8 mouse cellular contexts compared by ENCODE assay signal in the genomic region with DNA sequence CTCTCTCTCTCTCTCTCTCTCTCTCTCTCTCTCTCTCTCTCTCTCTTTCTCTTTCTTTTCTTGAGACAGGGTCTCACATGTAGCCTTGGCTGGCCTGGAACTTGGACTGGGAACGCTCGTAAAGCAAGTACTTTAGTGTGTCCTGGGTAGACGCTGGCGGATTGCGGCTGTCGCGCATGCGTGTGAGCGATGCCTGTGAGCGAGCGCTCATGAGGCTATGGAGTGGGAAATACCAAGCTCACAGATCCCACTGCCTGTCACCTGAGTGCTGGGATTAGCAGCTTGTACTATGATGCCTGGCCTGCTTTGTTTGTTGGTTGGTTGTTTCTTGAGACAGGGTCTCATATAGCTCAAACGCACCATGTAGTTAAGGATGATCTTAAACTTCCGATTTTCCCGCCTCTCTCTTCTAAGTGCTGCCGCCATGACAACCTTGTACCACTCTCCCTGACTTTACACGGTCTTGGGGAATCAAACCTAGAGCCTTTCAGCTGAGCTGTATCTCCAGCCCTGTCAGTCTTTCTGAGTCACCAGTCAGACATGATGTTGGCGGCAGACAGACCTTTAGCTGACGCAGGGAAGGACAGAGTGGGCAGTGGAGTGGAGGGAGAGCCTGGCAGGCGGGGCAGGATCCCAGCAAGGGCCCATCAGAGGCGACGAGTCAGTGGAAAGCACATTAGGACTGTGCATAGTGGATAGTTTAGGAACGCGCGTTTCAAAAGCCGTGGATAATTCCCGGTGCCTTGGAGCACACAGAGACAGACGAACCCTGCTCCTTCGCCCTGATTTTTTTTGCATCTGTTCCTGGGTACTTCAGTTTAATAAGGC. TPM values are rescaled to one million over a fixed set of nuclear protein-coding genes. Genes with fewer than 3 reads are reported as not detected.
A peak's percentile ranks its signal among the peaks of the same experiment; 100 is the strongest.
DNase-seq lines count a peak whose midpoint lies in the region; ATAC-seq and TF ChIP-seq lines count a peak whose summit lies in the region.

No protein-coding gene starts in this region.

- intact Hi-C loops in heart, adult 2 months (cut with DNase I), result no loop called here

- H3K9me3 ChIP-seq in heart, embryonic 14.5 days (ENCODE audit: control insufficient read depth, low read length), result no peaks in the 10 kb centered on the region
- no peaks in the 10 kb centered on the region for H3K9me3 ChIP-seq in forebrain, embryonic 10.5 days
- no peaks in the 10 kb centered on the region for H3K9me3 ChIP-seq in liver, embryonic 13.5 days (replicated peaks)

- H3K9ac ChIP-seq in heart, embryonic 14.5 days (ENCODE audit: low read length), result no peak overlapping the region
- H3K9ac ChIP-seq in heart, adult 2 months (ENCODE audit: low read depth, low read length), result no peak overlapping the region
- peak overlapping the region; percentile 56 for H3K9ac ChIP-seq in liver, embryonic 13.5 days

- TF ChIP-seq CTCF in heart, adult 2 months (IDR thresholded peaks at IDR 0.05), result no peak

- no peak for TF ChIP-seq POLR2A in heart, adult 2 months (IDR thresholded peaks at IDR 0.05; ENCODE audit: insufficient read depth, low read depth, low read length)

- no peak for ATAC-seq in heart, embryonic 14.5 days (ENCODE audit: insufficient number of reproducible peaks, insufficient read depth, low FRiP score, low read depth)
- ATAC-seq in liver, embryonic 13.5 days (ENCODE audit: low read depth), result no peak

- no peaks in the 10 kb centered on the region for H3K79me2 ChIP-seq in heart, adult 2 months (replicated peaks; ENCODE audit: control insufficient read depth, insufficient read depth, low read length)

- peaks cover 17 to 25% of the 10 kb centered on the region in 2 experiments for H3K4me1 ChIP-seq in heart, embryonic 14.5 days (ENCODE audit: control insufficient read depth in 2 of 2, insufficient read depth in 2 of 2, low read length in 2 of 2)
- H3K4me1 ChIP-seq in heart, adult 2 months (ENCODE audit: control insufficient read depth, insufficient read depth, low read length), result no peaks in the 10 kb centered on the region
- H3K4me1 ChIP-seq in forebrain, embryonic 10.5 days, result peaks cover 8% of the 10 kb centered on the region; the same call in 1 of the 2 replicates
- peaks cover 87% of the 10 kb centered on the region for H3K4me1 ChIP-seq in liver, embryonic 13.5 days (replicated peaks)

- peak overlapping the region; percentile 12 to 18; a peak in 2 of 4 replicates for H3K4me3 ChIP-seq in heart, embryonic 14.5 days (ENCODE audit: control insufficient read depth in 1 of 2, insufficient read depth in 1 of 2, low read depth in 1 of 2, low read length in 2 of 2)
- H3K4me3 ChIP-seq in heart, adult 2 months, result no peak overlapping the region
- H3K4me3 ChIP-seq in forebrain, embryonic 10.5 days, result peak overlapping the region; percentile 39
- peak overlapping the region; percentile 21; the same call in 1 of the 2 replicates for H3K4me3 ChIP-seq in liver, embryonic 13.5 days (replicated peaks)

- H3K27ac ChIP-seq in heart, embryonic 14.5 days (replicated peaks in 1 of 2; ENCODE audit: control insufficient read depth in 1 of 2, insufficient read depth in 1 of 2, low read depth in 2 of 2, low read length in 2 of 2), result no peak overlapping the region; a peak in 1 of 4 replicates
- H3K27ac ChIP-seq in heart, adult 2 months, result no peak overlapping the region
- H3K27ac ChIP-seq in forebrain, embryonic 10.5 days, result peak overlapping the region; percentile 41; the same call in 1 of the 2 replicates
- H3K27ac ChIP-seq in liver, embryonic 13.5 days, result peak overlapping the region; percentile 100

- H3K36me3 ChIP-seq in heart, embryonic 14.5 days (ENCODE audit: control insufficient read depth, insufficient read depth, low read length), result no peaks in the 10 kb centered on the region
- H3K36me3 ChIP-seq in heart, adult 2 months (ENCODE audit: control insufficient read depth, insufficient read depth, low read length), result no peaks in the 10 kb centered on the region
- H3K36me3 ChIP-seq in forebrain, embryonic 10.5 days (replicated peaks), result no peaks in the 10 kb centered on the region
- H3K36me3 ChIP-seq in liver, embryonic 13.5 days, result 0 out of 2 replicates have a peak, but pooled peaks cover 3% of the 10 kb centered on the region

- DNase-seq in heart, adult 2 months, result no peak
- peak; percentile 84 for DNase-seq in R1 (ENCODE audit: low read depth, low spot score)
- DNase-seq in forebrain, embryonic 10.5 days (ENCODE audit: extremely low spot score, low spot score), result peak; percentile 47
- peak; percentile 65 for DNase-seq in liver, embryonic 13.5 days
- DNase-seq in urinary bladder, postnatal 4 days (ENCODE audit: low spot score in 2 of 2), result no peak
- DNase-seq in spleen, postnatal 4 days (ENCODE audit: low spot score in 2 of 2), result no peak
- DNase-seq in kidney, adult 11 months, result no peak

- no peak for TF ChIP-seq EP300 in heart, adult 2 months (IDR thresholded peaks at IDR 0.05; ENCODE audit: insufficient read depth, low read depth, low read length)

- peak overlapping the region; percentile 51 for H3K4me2 ChIP-seq in heart, embryonic 14.5 days (ENCODE audit: low read length)
- peak overlapping the region; percentile 51 for H3K4me2 ChIP-seq in liver, embryonic 13.5 days

- 43% methylated on average over 28 of the region's 28 CpGs for WGBS in heart, embryonic 14.5 days
- WGBS in heart, adult 2 months, result 51% methylated on average over 28 of the region's 28 CpGs
- 72% methylated on average over 28 of the region's 28 CpGs for WGBS in forebrain, embryonic 10.5 days
- WGBS in liver, embryonic 13.5 days (ENCODE audit: insufficient replicate concordance), result 62% methylated on average over 28 of the region's 28 CpGs

- no peaks in the 10 kb centered on the region for H3K27me3 ChIP-seq in heart, embryonic 14.5 days (ENCODE audit: control insufficient read depth, insufficient read depth, low read length)
- H3K27me3 ChIP-seq in heart, adult 2 months (ENCODE audit: control insufficient read depth, insufficient read depth, low read length), result no peaks in the 10 kb centered on the region
- no peaks in the 10 kb centered on the region for H3K27me3 ChIP-seq in forebrain, embryonic 10.5 days (ENCODE audit: poor library complexity, severe bottlenecking)
- H3K27me3 ChIP-seq in liver, embryonic 13.5 days, result 0 out of 2 replicates have a peak, but pooled peaks cover 21% of the 10 kb centered on the region

RNA-seq across cellular contexts. Expression of a gene that starts 50.4 kb away (rescaled TPM):
- polyA plus RNA-seq in heart, embryonic 14.5 days (2014; fragmentation: Nextera tagmentation; extraction: Ambion mirVana), result 11.0 and 11.2 TPM in 2 replicates
- 10 to 100 TPM; 91.0 to 98.5 TPM for total RNA-seq in heart, adult 2 months (2021)
- 35.9 and 51.3 TPM in 2 replicates for polyA plus RNA-seq in heart, adult 2 months (2012; rRNA removed)
- 26.4 and 29.0 TPM in 2 replicates for polyA plus RNA-seq in forebrain, embryonic 10.5 days (2016; fragmentation: Nextera tagmentation; extraction: Ambion mirVana)
- 20.1 and 20.4 TPM in 2 replicates for polyA plus RNA-seq in liver, embryonic 13.5 days (2015; fragmentation: Nextera tagmentation; extraction: Ambion mirVana)

RNA-seq across cellular contexts. Expression of a gene that starts 51.1 kb away (rescaled TPM):
- 1.2 and 1.5 TPM in 2 replicates for polyA plus RNA-seq in heart, embryonic 14.5 days (2014; fragmentation: Nextera tagmentation; extraction: Ambion mirVana)
- 1 to 10 TPM; 2.1 to 2.7 TPM for total RNA-seq in heart, adult 2 months (2021)
- 1.9 and 2.7 TPM in 2 replicates for polyA plus RNA-seq in heart, adult 2 months (2012; rRNA removed)
- 0.98 and 1.4 TPM in 2 replicates for polyA plus RNA-seq in forebrain, embryonic 10.5 days (2016; fragmentation: Nextera tagmentation; extraction: Ambion mirVana)
- 11.4 and 12.2 TPM in 2 replicates for polyA plus RNA-seq in liver, embryonic 13.5 days (2015; fragmentation: Nextera tagmentation; extraction: Ambion mirVana)

Comparison
In these comparisons a context has a peak if more than half of its experiments do, and no peak if none do; other contexts are left out.
1. H3K27ac ChIP-seq: peak in forebrain, embryonic 10.5 days (single experiment) and liver, embryonic 13.5 days (single experiment); none in heart, embryonic 14.5 days (0 of 2) and heart, adult 2 months (single experiment).
2. DNase-seq: peak in R1 (single experiment), forebrain, embryonic 10.5 days (single experiment) and liver, embryonic 13.5 days (single experiment); none in heart, adult 2 months (0 of 2), urinary bladder, postnatal 4 days (0 of 2), spleen, postnatal 4 days (0 of 2) and kidney, adult 11 months (single experiment).